Mouse (Mus musculus): Measurements from ENCODE around the gene Fmnl3. TPM values are rescaled to one million over a fixed set of nuclear protein-coding genes. Genes with fewer than 3 reads are reported as not detected.

Gene Fmnl3
- polyA plus RNA-seq, 1 experiment from 2014 or later: 29.0 TPM

GRCm38 (mm10) chr15:99309549-99309948, 60.7 kb downstream of the Fmnl3 start:
- no peak overlapping the region for H3K9ac ChIP-seq
- no peak overlapping the region for H3K4me3 ChIP-seq
- H3K27me3 ChIP-seq: no peaks in the 10 kb centered on the region
- no peak overlapping the region for H3K4me2 ChIP-seq
- H3K4me1 ChIP-seq: no peaks in the 10 kb centered on the region
- peaks cover 97% of the 10 kb centered on the region for H3K36me3 ChIP-seq
- H3K9me3 ChIP-seq: no peaks in the 10 kb centered on the region
- no peak for ATAC-seq (ENCODE audit: insufficient number of reproducible peaks, insufficient read depth, low FRiP score, low TSS enrichment, low read depth)
- 90% methylated on average over 9 of the region's 9 CpGs for WGBS
- H3K27ac ChIP-seq: no peak overlapping the region; the same call in 1 of the 2 replicates

DNA sequence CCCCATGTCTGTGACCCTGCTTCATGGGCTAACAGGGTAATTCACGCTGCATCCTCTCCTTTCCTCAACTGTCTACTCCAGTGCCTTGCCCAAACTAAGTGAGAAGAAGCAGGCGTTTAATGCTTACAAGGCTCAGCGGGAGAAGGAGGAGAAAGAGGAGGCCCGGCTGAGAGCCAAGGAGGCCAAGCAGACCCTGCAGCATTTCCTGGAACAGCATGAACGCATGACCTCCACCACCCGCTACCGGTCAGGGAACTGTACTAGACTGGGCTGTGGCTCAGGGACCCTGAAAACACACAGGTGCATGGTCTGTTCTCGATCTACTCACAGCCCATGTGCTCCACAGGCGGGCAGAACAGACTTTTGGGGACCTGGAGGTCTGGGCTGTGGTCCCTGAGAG, 62.8 kb downstream of the Fmnl3 start:
- WGBS: 81% methylated on average over 9 of the region's 9 CpGs
- Histone ChIP-seq H3K4me1 (no peaks in the 10 kb centered on the region), H3K4me2 (no peak overlapping the region), H3K27ac (no peak overlapping the region), H3K4me3 (no peak overlapping the region), H3K27me3 (no peaks in the 10 kb centered on the region), H3K9ac (no peak overlapping the region), H3K9me3 (no peaks in the 10 kb centered on the region), H3K36me3 (peaks cover 89% of the 10 kb centered on the region)
- no peak for ATAC-seq (ENCODE audit: insufficient number of reproducible peaks, insufficient read depth, low FRiP score, low TSS enrichment, low read depth)

GRCm38 (mm10) chr15:99296213-99296612, 74.1 kb downstream of the Fmnl3 start:
- no peaks in the 10 kb centered on the region for H3K9me3 ChIP-seq
- H3K27ac ChIP-seq: peak overlapping the region; percentile 85
- no peaks in the 10 kb centered on the region for H3K27me3 ChIP-seq
- ATAC-seq (ENCODE audit: insufficient number of reproducible peaks, insufficient read depth, low FRiP score, low TSS enrichment, low read depth): no peak
- 37% methylated on average over 5 of the region's 5 CpGs for WGBS
- peaks cover 8% of the 10 kb centered on the region; the same call in 1 of the 2 replicates for H3K36me3 ChIP-seq
- H3K9ac ChIP-seq: peak overlapping the region; percentile 79; the same call in 1 of the 2 replicates
- H3K4me2 ChIP-seq: peak overlapping the region; percentile 76
- H3K4me1 ChIP-seq: peaks cover 20% of the 10 kb centered on the region
- peak overlapping the region; percentile 67 for H3K4me3 ChIP-seq

GRCm38 (mm10) chr15:99295484-99295981, 74.7 kb downstream of the Fmnl3 start, which contains the start of gene Fam186b:
TSS of gene Fam186b (minus strand) at chr15:99295888.
- H3K4me3 ChIP-seq: peak within 1 kb of the TSS; percentile 67
- H3K9ac ChIP-seq: peak within 1 kb of the TSS; percentile 79
- H3K9me3 ChIP-seq: no peaks in the 10 kb centered on the region
- peaks cover 20% of the 10 kb centered on the region for H3K4me1 ChIP-seq
- ATAC-seq (ENCODE audit: insufficient number of reproducible peaks, insufficient read depth, low FRiP score, low TSS enrichment, low read depth): peak; percentile 21; the same call in 1 of the 2 replicates
- H3K36me3 ChIP-seq: peaks cover 8% of the 10 kb centered on the region; the same call in 1 of the 2 replicates
- 1% methylated on average over 15 of the region's 17 CpGs for WGBS
- H3K27me3 ChIP-seq: no peaks in the 10 kb centered on the region
- H3K27ac ChIP-seq: peak within 1 kb of the TSS; percentile 85
- peak within 1 kb of the TSS; percentile 76 for H3K4me2 ChIP-seq

GRCm38 (mm10) chr15:99294813-99295374, 75.4 kb downstream of the Fmnl3 start, which contains the start of gene Prpf40b:
TSS of gene Prpf40b (plus strand) at chr15:99295087.
- WGBS: 0% methylated on average over 45 of the region's 64 CpGs

DNA sequence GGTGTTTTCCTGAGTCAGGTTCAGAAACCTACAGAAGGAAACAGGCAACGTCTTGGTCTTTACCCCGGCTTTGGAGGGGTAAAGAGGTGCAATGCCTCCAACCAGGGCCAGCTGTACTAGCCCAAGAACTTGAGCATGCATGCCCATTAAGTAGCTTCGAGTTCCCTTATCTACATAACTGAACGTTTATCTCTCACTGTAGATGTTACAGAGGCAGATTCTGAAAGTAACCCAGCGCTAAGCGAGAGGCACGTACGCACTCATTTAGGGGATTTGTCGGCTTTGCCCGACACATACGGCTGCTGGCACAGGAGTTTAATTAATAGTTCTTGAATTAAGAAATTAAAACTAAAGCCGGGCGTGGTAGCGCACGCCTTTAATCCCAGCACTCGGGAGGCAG, 76.0 kb downstream of the Fmnl3 start:
- H3K4me1 ChIP-seq: peaks cover 20% of the 10 kb centered on the region
- ATAC-seq (ENCODE audit: insufficient number of reproducible peaks, insufficient read depth, low FRiP score, low TSS enrichment, low read depth): no peak
- peak overlapping the region; percentile 85 for H3K27ac ChIP-seq
- no peaks in the 10 kb centered on the region for H3K36me3 ChIP-seq
- 31% methylated on average over 16 of the region's 16 CpGs for WGBS
- H3K4me2 ChIP-seq: peak overlapping the region; percentile 76
- no peaks in the 10 kb centered on the region for H3K27me3 ChIP-seq
- no peaks in the 10 kb centered on the region for H3K9me3 ChIP-seq
- peak overlapping the region; percentile 79 for H3K9ac ChIP-seq
- peak overlapping the region; percentile 67 for H3K4me3 ChIP-seq

More at GRCm38 (mm10) chr15:99294813-99295374, 75.4 kb downstream of the Fmnl3 start, which contains the start of gene Prpf40b:
- no peaks in the 10 kb centered on the region for H3K27me3 ChIP-seq
- peak within 1 kb of the TSS; percentile 85 for H3K27ac ChIP-seq
- ATAC-seq (ENCODE audit: insufficient number of reproducible peaks, insufficient read depth, low FRiP score, low TSS enrichment, low read depth): peak; percentile 92
- peaks cover 3% of the 10 kb centered on the region; the same call in 1 of the 2 replicates for H3K36me3 ChIP-seq
- peak within 1 kb of the TSS; percentile 76 for H3K4me2 ChIP-seq
- H3K4me1 ChIP-seq: peaks cover 20% of the 10 kb centered on the region
- peak within 1 kb of the TSS; percentile 79 for H3K9ac ChIP-seq
- no peaks in the 10 kb centered on the region for H3K9me3 ChIP-seq
- H3K4me3 ChIP-seq: peak within 1 kb of the TSS; percentile 67

DNA sequence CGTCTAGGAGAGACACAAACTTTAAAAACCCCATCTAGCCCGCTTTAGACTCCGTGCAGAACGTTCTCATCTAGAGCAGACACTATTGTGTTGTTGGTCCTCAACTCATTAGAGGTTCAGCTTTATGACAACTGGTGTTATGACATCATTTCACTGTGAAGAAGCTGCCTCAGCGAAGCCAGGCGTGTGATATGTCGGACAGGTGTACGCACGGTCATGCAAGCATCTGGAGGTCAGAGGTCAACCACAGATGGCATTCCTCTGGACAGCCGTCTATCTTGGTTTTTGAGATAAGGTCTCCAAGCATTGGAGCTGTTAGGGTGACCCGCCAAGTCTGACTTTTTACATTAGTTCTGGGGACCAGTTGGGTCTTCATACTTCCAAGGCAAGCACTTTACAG, 79.7 kb downstream of the Fmnl3 start:
- H3K27ac ChIP-seq: no peak overlapping the region
- no peak overlapping the region for H3K4me3 ChIP-seq
- no peaks in the 10 kb centered on the region for H3K9me3 ChIP-seq
- WGBS: 84% methylated on average over 11 of the region's 11 CpGs
- H3K9ac ChIP-seq: no peak overlapping the region
- H3K4me2 ChIP-seq: no peak overlapping the region
- peaks cover 6% of the 10 kb centered on the region for H3K4me1 ChIP-seq
- no peak for ATAC-seq (ENCODE audit: insufficient number of reproducible peaks, insufficient read depth, low FRiP score, low TSS enrichment, low read depth)
- no peaks in the 10 kb centered on the region for H3K27me3 ChIP-seq
- H3K36me3 ChIP-seq: no peaks in the 10 kb centered on the region

- 51% methylated on average over 8 of the region's 8 CpGs for WGBS
- no peaks in the 10 kb centered on the region for H3K4me1 ChIP-seq
- no peak overlapping the region for H3K4me2 ChIP-seq
- no peak overlapping the region for H3K9ac ChIP-seq
- no peak overlapping the region for H3K4me3 ChIP-seq
- H3K9me3 ChIP-seq: no peaks in the 10 kb centered on the region
- H3K27ac ChIP-seq: no peak overlapping the region
- H3K36me3 ChIP-seq: no peaks in the 10 kb centered on the region
- no peaks in the 10 kb centered on the region for H3K27me3 ChIP-seq
- no peak for ATAC-seq (ENCODE audit: insufficient number of reproducible peaks, insufficient read depth, low FRiP score, low TSS enrichment, low read depth)
Measured at GRCm38 (mm10) chr15:99285189-99285535, 85.1 kb downstream of the Fmnl3 start.

DNA sequence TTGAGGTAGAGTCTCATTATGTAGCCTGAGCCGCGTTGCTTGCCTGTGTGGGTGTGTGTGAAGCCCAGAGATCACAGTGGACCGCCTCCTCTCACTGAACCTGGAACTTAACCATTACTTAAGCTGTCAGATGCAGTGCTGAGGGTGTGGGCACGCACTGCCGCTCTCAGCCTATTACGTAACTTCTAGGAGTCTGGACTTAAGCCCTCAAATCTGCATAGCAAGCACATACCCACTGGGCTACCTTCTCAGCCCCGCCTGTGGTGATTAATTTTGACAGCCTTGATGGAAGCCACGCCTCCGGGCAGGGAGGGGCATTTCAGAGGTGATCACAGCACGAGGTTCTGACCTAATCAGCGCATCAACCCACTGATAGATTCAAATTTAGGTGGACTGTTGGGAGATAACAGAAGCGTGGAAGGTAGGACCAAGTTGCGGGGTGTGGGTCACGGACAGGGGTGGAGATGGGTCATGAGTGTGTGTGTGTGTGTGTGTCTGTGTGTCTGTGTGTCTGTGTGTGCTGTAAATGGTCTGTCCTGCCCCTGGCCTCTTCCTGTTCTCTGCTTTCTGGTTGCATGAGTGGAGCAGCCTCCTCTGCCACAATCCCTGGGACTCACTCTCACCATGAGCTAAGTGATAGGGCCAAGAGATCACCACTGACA, 85.6 kb downstream of the Fmnl3 start:
- ATAC-seq (ENCODE audit: insufficient number of reproducible peaks, insufficient read depth, low FRiP score, low TSS enrichment, low read depth): no peak

GRCm38 (mm10) chr15:99283456-99283855, 86.8 kb downstream of the Fmnl3 start:
- Histone ChIP-seq H3K4me1 (0 out of 2 replicates have a peak, but pooled peaks cover 1% of the 10 kb centered on the region), H3K9ac (no peak overlapping the region), H3K9me3 (no peaks in the 10 kb centered on the region), H3K27ac (no peak overlapping the region), H3K4me3 (no peak overlapping the region), H3K4me2 (no peak overlapping the region), H3K27me3 (no peaks in the 10 kb centered on the region), H3K36me3 (no peaks in the 10 kb centered on the region)
- WGBS: 71% methylated on average over 10 of the region's 10 CpGs
- no peak for ATAC-seq (ENCODE audit: insufficient number of reproducible peaks, insufficient read depth, low FRiP score, low TSS enrichment, low read depth)

More for the DNA sequence above, 85.6 kb downstream of the Fmnl3 start:
- Histone ChIP-seq H3K9ac (0 out of 2 replicates have a peak overlapping the region, but pooled peaks have one; percentile 11), H3K27me3 (no peaks in the 10 kb centered on the region), H3K27ac (no peak overlapping the region), H3K36me3 (no peaks in the 10 kb centered on the region), H3K4me3 (no peak overlapping the region), H3K9me3 (no peaks in the 10 kb centered on the region), H3K4me2 (no peak overlapping the region), H3K4me1 (no peaks in the 10 kb centered on the region)
- 50% methylated on average over 14 of the region's 14 CpGs for whole genome bisulfite sequencing

GRCm38 (mm10) chr15:99278271-99278670, 92.0 kb downstream of the Fmnl3 start:
- 79% methylated on average over 7 of the region's 7 CpGs for whole genome bisulfite sequencing
- Histone ChIP-seq H3K36me3 (no peaks in the 10 kb centered on the region), H3K4me2 (no peak overlapping the region), H3K9me3 (no peaks in the 10 kb centered on the region), H3K4me3 (no peak overlapping the region), H3K4me1 (peaks cover 4% of the 10 kb centered on the region; the same call in 1 of the 2 replicates), H3K27ac (no peak overlapping the region), H3K9ac (no peak overlapping the region), H3K27me3 (no peaks in the 10 kb centered on the region)
- no peak for ATAC-seq (ENCODE audit: insufficient number of reproducible peaks, insufficient read depth, low FRiP score, low TSS enrichment, low read depth)

GRCm38 (mm10) chr15:99276095-99276494, 94.2 kb downstream of the Fmnl3 start:
- ATAC-seq (ENCODE audit: insufficient number of reproducible peaks, insufficient read depth, low FRiP score, low TSS enrichment, low read depth): no peak
- no peaks in the 10 kb centered on the region for H3K36me3 ChIP-seq
- H3K27ac ChIP-seq: no peak overlapping the region
- no peaks in the 10 kb centered on the region for H3K27me3 ChIP-seq
- H3K9ac ChIP-seq: no peak overlapping the region
- no peak overlapping the region for H3K4me3 ChIP-seq
- no peak overlapping the region for H3K4me2 ChIP-seq
- WGBS: 79% methylated on average over 8 of the region's 8 CpGs
- H3K9me3 ChIP-seq: no peaks in the 10 kb centered on the region
- H3K4me1 ChIP-seq: peaks cover 10% of the 10 kb centered on the region; the same call in 1 of the 2 replicates
